Mouse (Mus musculus): ENCODE measurements around the gene Zfp775. TPM values are rescaled to one million over a fixed set of nuclear protein-coding genes. Genes with fewer than 3 reads are reported as not detected.

The Zfp775 gene
- polyA plus RNA-seq, 1 experiment, result 0.03 TPM

- TF ChIP-seq GATA1 (IDR thresholded peaks at IDR 0.05; ENCODE audit: low read length) (no peak), TAL1 (IDR thresholded peaks at IDR 0.05; ENCODE audit: low read length) (no peak)
- Histone ChIP-seq H3K4me3 (replicated peaks) (no peak overlapping the region), H3K4me1 (ENCODE audit: control insufficient read depth) (no peaks in the 10 kb centered on the region)
These were observed 19.8 kb upstream of the Zfp775 start for GRCm38 (mm10) chr6:48582037-48582436.

DNA sequence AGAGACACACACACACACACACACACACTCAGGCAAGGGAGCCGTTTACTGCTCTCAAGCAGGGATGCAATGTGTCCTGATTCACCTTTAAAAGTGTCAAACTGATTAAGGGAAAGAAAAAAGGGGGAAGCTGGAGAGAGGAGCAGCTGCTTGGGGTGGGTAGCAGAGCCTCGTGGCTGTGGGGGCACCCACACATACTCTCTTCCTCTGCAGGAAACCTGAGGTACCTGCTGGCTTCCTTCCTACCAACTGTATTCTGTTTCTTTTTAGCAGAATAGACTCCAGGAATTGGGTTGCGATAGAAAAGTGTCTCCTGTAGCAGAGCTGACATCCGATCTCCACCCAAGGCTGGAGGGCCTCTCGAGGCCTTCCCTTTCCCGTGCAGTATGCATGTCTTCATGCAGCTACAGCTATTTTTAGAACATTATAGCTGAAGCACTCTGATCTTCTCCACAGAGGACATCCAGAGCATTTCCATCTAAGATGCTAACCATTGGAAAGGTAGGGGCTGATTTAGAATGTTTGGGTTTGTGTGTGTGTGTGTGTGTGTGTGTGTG, 12.6 kb upstream of the Zfp775 start, which contains the start of gene Gm45021:
TSS of gene Gm45021 (plus strand) at position 417 of the 557 bp plus-strand sequence.
- H3K9me3 ChIP-seq (ENCODE audit: control insufficient read depth, low read length), result 0 out of 2 replicates have a peak, but pooled peaks cover 3% of the 10 kb centered on the region
- peaks cover 10% of the 10 kb centered on the region for H3K4me1 ChIP-seq (ENCODE audit: control insufficient read depth)
- no peaks in the 10 kb centered on the region; the same call in 1 of the 2 replicates for H3K27me3 ChIP-seq (ENCODE audit: control insufficient read depth)
- TF ChIP-seq TAL1 (IDR thresholded peaks at IDR 0.05; ENCODE audit: low read length) (no peak), GATA1 (IDR thresholded peaks at IDR 0.05; ENCODE audit: low read length) (no peak)
- no peak within 1 kb of the TSS for H3K4me3 ChIP-seq (replicated peaks)
- H3K36me3 ChIP-seq (ENCODE audit: control insufficient read depth), result no peaks in the 10 kb centered on the region

More at GRCm38 (mm10) chr6:48582037-48582436, 19.8 kb upstream of the Zfp775 start:
- H3K27me3 ChIP-seq (ENCODE audit: control insufficient read depth), result no peaks in the 10 kb centered on the region
- H3K36me3 ChIP-seq (ENCODE audit: control insufficient read depth), result no peaks in the 10 kb centered on the region
- 0 out of 2 replicates have a peak, but pooled peaks cover 3% of the 10 kb centered on the region for H3K9me3 ChIP-seq (ENCODE audit: control insufficient read depth, low read length)

DNA sequence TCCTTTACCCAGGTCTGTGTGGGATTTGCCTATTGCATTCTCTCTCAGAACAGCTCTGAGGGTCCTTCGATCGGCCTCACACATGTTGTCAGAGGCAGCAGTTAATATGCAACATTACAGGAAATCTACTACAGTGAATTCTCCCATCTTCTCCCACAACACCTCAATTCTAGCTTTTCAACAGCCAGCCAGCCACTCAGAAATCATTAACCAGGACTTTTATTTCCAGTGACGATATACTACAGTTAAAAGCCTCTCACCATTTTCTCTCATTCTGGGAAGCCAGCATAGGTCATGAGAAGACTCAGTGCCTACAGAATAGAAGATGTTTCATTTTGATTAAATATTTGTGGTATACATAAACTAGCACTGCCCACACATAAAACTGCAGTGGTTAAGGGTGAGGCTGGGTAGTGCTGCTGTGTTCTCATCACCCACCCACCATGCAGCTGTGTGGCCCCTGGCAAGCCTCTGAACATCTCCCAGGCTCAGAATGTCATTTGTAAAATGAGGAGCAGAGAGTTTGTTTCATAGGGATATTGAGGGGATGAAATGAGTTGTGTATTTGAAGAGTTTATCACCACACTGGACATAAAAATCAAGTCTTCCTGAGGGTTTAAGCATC, 10.5 kb upstream of the Zfp775 start:
- H3K9me3 ChIP-seq (ENCODE audit: control insufficient read depth, low read length), result peaks cover 1% of the 10 kb centered on the region; the same call in 1 of the 2 replicates
- peaks cover 4% of the 10 kb centered on the region for H3K36me3 ChIP-seq (ENCODE audit: control insufficient read depth)
- no peak for TF ChIP-seq TAL1 (IDR thresholded peaks at IDR 0.05; ENCODE audit: low read length)
- TF ChIP-seq GATA1 (IDR thresholded peaks at IDR 0.05; ENCODE audit: low read length), result no peak
- no peaks in the 10 kb centered on the region; the same call in 1 of the 2 replicates for H3K27me3 ChIP-seq (ENCODE audit: control insufficient read depth)
- peaks cover 18% of the 10 kb centered on the region for H3K4me1 ChIP-seq (ENCODE audit: control insufficient read depth)
- H3K4me3 ChIP-seq (replicated peaks), result no peak overlapping the region

- no peak overlapping the region for H3K4me3 ChIP-seq (replicated peaks)
- no peaks in the 10 kb centered on the region; the same call in 1 of the 2 replicates for H3K27me3 ChIP-seq (ENCODE audit: control insufficient read depth)
- H3K9me3 ChIP-seq (ENCODE audit: control insufficient read depth, low read length), result peaks cover 6% of the 10 kb centered on the region
- TF ChIP-seq TAL1 (IDR thresholded peaks at IDR 0.05; ENCODE audit: low read length) (no peak), GATA1 (IDR thresholded peaks at IDR 0.05; ENCODE audit: low read length) (no peak)
- H3K36me3 ChIP-seq (ENCODE audit: control insufficient read depth), result peaks cover 10% of the 10 kb centered on the region
- peaks cover 18% of the 10 kb centered on the region for H3K4me1 ChIP-seq (ENCODE audit: control insufficient read depth)
These were observed 10.0 kb upstream of the Zfp775 start for GRCm38 (mm10) chr6:48591871-48592270.

GRCm38 (mm10) chr6:48593158-48594042, 8.5 kb upstream of the Zfp775 start, which contains the start of the genes Repin1 and Gm44965:
Gene Repin1, plus strand, starts transcription at chr6:48593883.
Gene Gm44965, plus strand, starts transcription at chr6:48593941.
- TF ChIP-seq GATA1 (IDR thresholded peaks at IDR 0.05; ENCODE audit: low read length) (no peak), TAL1 (IDR thresholded peaks at IDR 0.05; ENCODE audit: low read length) (no peak)
- Histone ChIP-seq H3K9me3 (ENCODE audit: control insufficient read depth, low read length) (peaks cover 16% of the 10 kb centered on the region), H3K4me1 (ENCODE audit: control insufficient read depth) (peaks cover 18% of the 10 kb centered on the region), H3K27me3 (ENCODE audit: control insufficient read depth) (no peaks in the 10 kb centered on the region; the same call in 1 of the 2 replicates), H3K4me3 (replicated peaks) (peak within 1 kb of the TSS; percentile 66), H3K36me3 (ENCODE audit: control insufficient read depth) (peaks cover 20% of the 10 kb centered on the region)

DNA sequence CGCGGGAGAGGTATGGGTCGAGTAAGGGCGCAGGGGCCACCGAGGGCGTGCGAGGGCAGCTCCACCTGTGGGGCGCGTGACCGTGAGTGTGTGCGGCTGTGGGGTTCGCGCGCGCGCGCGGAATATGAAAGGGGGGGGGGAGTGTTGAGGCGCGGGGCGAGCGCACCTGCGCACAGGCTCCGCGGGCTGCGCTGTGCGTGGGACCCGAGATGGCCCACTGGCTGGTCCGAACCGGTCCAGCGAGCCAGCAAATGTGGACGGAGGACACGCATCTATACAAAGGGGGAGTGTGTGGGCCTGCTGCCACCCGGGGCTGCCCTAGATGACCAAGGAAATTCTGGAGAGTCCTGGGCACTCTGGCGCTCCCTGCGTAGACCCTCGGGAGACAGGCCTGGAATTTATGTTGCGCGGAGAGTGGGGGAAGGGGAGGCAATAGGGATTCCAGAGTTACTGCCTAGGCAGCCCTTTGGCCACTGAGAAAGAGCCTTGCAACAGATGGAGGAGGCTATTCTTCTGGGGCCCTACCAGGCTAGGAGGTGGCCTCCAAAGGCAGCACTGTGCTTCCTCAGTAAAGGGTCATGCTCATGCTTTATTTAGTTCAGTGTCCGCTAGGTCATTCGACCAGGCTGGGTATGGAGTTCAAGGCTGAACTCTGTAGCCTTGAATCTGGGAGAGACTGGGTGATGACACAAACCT, 7.7 kb upstream of the Zfp775 start:
- H3K27me3 ChIP-seq (ENCODE audit: control insufficient read depth), result no peaks in the 10 kb centered on the region; the same call in 1 of the 2 replicates
- peaks cover 20% of the 10 kb centered on the region for H3K4me1 ChIP-seq (ENCODE audit: control insufficient read depth)
- TF ChIP-seq GATA1 (IDR thresholded peaks at IDR 0.05; ENCODE audit: low read length), result no peak
- no peak for TF ChIP-seq TAL1 (IDR thresholded peaks at IDR 0.05; ENCODE audit: low read length)
- peaks cover 20% of the 10 kb centered on the region for H3K36me3 ChIP-seq (ENCODE audit: control insufficient read depth)
- H3K4me3 ChIP-seq (replicated peaks), result peak overlapping the region; percentile 66
- H3K9me3 ChIP-seq (ENCODE audit: control insufficient read depth, low read length), result peaks cover 16% of the 10 kb centered on the region

DNA sequence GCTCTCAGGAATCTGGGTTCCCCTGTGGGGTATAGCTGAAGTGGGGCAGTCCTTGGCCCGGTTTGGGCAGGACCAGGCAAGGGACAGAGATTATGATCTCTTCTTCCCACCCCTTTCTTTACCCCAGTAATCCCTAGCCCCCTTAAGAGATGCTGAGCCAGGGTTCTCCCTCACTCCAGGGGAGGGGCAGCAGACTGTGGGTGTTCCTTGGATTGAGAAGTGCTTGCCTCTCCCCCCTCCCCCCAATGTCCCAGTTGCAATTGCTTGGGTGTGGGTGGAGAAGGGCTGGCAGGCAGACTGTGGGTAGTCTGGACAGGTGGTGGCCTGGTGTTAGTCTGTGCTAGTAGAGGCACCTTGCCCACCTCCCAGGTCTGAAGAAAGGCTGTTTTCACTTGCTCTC, 6.6 kb upstream of the Zfp775 start:
- Histone ChIP-seq H3K27me3 (ENCODE audit: control insufficient read depth) (no peaks in the 10 kb centered on the region; the same call in 1 of the 2 replicates), H3K4me1 (ENCODE audit: control insufficient read depth) (peaks cover 24% of the 10 kb centered on the region), H3K36me3 (ENCODE audit: control insufficient read depth) (peaks cover 20% of the 10 kb centered on the region), H3K9me3 (ENCODE audit: control insufficient read depth, low read length) (peaks cover 16% of the 10 kb centered on the region), H3K4me3 (replicated peaks) (no peak overlapping the region)
- no peak for TF ChIP-seq GATA1 (IDR thresholded peaks at IDR 0.05; ENCODE audit: low read length)
- no peak for TF ChIP-seq TAL1 (IDR thresholded peaks at IDR 0.05; ENCODE audit: low read length)

- Histone ChIP-seq H3K4me3 (replicated peaks) (no peak overlapping the region), H3K36me3 (ENCODE audit: control insufficient read depth) (peaks cover 20% of the 10 kb centered on the region), H3K4me1 (ENCODE audit: control insufficient read depth) (peaks cover 33% of the 10 kb centered on the region), H3K27me3 (ENCODE audit: control insufficient read depth) (no peaks in the 10 kb centered on the region; the same call in 1 of the 2 replicates), H3K9me3 (ENCODE audit: control insufficient read depth, low read length) (peaks cover 16% of the 10 kb centered on the region)
- no peak for TF ChIP-seq TAL1 (IDR thresholded peaks at IDR 0.05; ENCODE audit: low read length)
These were observed 5.2 kb upstream of the Zfp775 start for GRCm38 (mm10) chr6:48596545-48597232.
